Mouse (Mus musculus) heart, postnatal 10 days (tissue): ENCODE measurements around the gene Kmt5b. TPM values are rescaled to one million over a fixed set of nuclear protein-coding genes. Genes with fewer than 3 reads are reported as not detected.

Experiments used
- DNase-seq, 2 experiments: peaks; one replicate each; pipeline ENCODE4 v3.0.0; 2021
- intact Hi-C: fragments of 180-260 bp; cut with DNase I; formaldehyde crosslinking; loops from one replicate; pipeline ENCODE4 v1.15.1; 2025
- total RNA-seq, 2 experiments: library from RNA; stranded (reverse); gene quantifications; 2 replicates each; pipeline ENCODE4 v1.2.3; 2021

Gene Kmt5b
- total RNA-seq, 2 experiments from 2014 or later = 36.7 to 38.9 TPM

DNA sequence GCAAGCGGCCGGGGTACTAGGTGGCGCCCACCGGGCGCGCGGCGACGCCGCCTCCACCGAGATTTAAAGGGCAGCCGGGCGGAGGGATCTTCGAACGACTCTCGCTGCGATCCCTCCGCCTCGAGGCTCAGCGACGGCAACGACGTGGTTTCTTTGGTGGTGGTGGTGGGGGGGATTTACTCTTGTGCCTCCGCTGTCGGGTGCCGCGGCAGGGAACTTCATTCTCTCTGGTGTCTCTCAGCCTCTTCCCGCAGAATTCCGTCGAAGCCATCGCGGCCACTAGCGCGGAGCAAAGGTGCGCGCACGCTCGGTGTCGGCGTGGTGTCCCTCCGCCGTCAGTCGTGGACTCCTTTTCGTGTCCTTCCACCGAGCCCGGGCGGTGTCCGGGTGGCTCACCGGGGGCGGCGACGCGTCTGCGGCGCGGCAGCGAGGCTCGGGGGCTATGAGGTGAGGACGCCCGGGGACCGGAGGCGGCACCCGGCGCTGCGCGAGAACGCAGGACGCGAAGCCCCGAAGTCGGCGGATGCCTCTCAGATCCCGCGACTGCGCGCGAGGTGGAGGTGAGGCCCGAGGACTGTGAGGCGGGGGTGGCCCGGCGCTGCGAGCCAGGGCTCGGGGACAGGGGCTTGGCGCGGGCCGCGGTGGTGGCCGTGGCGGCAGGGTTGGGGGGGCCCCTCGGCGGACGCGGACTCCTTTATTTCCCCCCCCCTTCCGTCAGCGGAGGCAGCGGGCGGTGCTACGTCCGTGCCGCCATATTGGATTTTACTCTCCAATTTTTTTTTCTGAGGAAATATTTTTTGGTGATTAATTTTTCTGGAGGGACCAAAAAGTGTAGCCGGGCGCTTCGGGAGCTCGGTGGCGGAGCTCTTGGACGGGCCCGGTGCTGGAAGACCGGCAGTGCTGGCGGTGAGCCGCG is 818 bp downstream of the Kmt5b start:
- intact Hi-C loops = loop anchor here (2.0 kb wide), 1 partner anchor 41 kb away; no protein-coding TSS in a partner anchor

DNA sequence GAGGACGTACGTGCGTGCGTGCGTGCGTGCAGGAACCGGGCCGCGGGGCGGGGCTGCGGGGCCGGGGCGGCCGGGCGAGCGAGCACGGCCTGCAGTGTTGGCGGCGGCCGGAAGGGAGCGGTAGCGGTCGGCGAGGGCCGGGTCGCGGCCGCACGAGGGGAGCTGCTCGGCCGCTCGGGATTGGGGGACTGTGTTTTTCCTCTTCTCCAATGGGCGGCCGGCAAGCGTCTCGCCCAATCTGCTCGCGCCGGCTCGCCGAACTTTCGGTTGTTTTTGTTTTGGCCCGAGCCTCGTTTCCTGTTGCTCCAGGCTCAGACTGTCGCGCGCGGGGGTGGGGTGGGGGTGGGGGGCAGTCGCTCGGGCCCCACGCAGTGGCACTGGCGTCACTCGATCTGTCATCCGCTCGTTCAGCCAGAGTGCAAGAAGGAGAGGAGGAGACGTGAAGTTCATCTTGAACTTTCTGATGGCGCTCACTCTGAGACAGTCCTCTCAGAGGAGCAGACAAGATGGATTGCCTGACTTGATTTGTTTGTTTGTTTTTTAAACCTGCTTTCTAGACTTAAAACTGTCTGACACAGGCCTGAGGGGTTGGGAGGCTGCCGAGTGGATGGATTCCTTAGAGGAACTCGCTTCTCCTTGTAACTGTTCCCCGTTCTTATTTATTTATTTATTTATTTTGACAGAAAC is 1.6 kb downstream of the Kmt5b start:
- intact Hi-C loops = no loop called here
- peak; percentile 95 to 96 for DNase-seq

More for the DNA sequence above, 818 bp downstream of the Kmt5b start:
- DNase-seq = peak; percentile 93

DNA sequence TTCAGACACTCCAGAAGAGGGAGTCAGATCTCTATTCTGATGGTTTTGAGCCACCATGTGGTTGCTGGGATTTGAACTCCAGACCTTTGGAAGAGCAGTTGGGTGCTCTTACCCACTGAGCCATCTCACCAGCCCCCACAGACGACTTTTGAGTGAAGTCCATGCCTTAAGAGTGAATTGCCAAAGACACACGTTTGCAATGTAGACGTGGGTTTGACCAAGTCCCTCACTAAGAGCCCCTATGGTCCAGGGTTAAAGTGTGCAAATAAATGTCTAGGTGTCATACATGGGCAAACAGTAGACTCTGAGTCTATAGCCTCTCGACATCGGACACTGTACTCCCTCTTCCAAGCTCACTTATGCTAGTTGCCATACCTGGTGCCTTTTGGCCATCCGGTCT is 2.3 kb downstream of the Kmt5b start:
- intact Hi-C loops = no loop called here
- peak in 1 of 2 experiments; percentile 10 for DNase-seq

- intact Hi-C loops = no loop called here
- DNase-seq = peak in 1 of 2 experiments; percentile 24
Measured at GRCm38 (mm10) chr19:3774159-3774558, 6.9 kb downstream of the Kmt5b start.

DNA sequence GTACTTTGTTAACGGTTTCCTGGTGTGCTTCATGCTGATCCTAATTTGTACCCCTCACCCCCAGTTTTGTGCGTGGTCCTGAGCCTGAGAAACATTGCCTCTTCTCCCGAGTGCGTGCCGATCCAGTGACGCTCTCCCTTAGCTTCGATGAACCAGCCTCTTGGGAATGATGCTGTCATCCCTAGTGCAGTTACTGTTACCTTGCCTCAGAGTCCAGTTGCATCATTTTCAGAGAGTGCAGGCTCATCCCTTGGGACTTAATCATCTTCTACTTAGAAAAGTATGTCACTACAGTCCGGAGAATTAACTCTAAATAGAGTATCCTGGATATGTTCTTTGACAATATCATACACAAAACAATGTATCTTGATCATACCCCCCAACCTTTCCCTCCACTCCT is 11.5 kb downstream of the Kmt5b start:
- intact Hi-C loops = no loop called here
- no peak for DNase-seq

- intact Hi-C loops = no loop called here
- no peak for DNase-seq
Measured at GRCm38 (mm10) chr19:3790077-3790476, 22.9 kb downstream of the Kmt5b start.

DNA sequence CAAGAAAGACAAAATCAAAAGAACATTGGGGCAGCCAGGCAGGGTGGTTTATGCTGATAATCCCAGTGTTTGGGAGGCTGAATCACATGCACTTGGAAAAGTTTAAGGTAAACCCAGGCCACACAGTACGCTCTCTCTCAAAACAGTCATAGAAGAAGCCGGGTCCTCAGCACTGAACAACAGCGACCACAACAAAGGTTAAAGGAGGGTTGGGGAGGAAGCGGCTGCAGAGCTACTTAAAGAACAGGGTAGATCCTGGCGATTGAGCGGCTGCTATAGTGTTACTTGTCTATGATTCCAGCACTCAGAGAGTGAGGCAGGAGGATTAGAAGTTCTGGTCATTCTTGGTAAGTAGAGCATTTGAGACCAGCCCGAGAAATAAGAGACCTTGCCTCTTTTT is 38.3 kb downstream of the Kmt5b start:
- DNase-seq = no peak
- intact Hi-C loops = no loop called here

- no peak for DNase-seq
- intact Hi-C loops = no loop called here
Measured at GRCm38 (mm10) chr19:3810536-3811233, 43.5 kb downstream of the Kmt5b start.

DNA sequence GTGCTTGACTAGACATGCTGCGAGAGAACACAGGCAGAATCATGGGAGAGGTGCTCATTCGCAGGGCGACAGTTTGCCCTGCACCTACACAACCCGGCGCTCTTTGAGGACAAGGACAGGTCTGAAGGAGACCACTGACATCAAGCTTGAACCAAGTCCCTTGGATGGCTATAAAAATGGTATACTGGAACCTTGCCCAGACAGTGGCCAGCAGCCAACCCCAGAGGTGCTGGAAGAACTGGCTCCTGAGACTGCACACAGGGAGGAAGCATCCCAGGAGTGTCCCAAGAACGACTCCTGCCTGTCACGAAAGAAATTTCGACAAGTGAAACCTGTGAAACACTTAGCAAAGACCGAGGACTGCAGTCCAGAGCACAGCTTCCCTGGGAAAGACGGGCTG is 47.2 kb downstream of the Kmt5b start:
- DNase-seq = peak; percentile 64 to 73
- intact Hi-C loops = no loop called here

DNA sequence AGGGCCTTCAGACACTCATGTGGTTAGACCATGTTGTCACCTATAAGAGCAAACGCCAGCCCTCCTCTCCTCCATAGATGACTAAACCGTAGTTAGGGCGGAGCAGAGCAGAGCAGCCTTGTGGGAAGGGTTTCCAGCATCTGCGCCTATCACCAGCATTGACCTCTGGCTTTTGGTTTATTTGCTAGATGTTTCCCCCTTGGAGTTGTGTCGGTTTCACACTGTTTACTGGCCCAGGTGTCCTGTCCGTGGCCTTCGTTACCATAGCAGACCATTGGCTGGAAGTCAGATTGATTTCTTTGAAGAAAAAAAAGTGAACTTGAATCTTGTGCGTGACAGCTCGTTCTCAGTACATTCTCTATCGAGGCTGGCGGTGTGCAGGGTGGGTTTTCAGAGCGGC is 48.6 kb downstream of the Kmt5b start:
- intact Hi-C loops = no loop called here
- DNase-seq = no peak

DNA sequence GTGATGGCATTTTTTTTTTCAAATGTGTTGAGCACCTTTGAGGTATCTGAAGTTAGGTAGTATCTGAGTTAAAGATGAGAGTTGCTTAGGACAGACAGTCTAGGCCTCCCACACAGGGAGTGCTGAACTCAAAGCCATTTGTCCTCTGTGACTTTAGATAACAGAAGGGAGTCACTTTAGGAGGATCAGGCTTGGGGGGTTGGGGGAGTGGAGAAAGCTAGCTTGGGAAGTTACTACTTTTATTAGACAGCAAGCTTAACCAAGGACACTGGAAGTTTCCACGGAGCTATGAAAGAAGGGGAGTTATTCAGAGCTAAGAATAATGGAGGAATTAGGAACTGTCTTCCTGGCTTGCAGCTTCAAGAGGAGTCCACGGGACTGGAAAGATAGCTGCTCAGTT is 51.9 kb downstream of the Kmt5b start:
- DNase-seq = no peak
- intact Hi-C loops = no loop called here

DNA sequence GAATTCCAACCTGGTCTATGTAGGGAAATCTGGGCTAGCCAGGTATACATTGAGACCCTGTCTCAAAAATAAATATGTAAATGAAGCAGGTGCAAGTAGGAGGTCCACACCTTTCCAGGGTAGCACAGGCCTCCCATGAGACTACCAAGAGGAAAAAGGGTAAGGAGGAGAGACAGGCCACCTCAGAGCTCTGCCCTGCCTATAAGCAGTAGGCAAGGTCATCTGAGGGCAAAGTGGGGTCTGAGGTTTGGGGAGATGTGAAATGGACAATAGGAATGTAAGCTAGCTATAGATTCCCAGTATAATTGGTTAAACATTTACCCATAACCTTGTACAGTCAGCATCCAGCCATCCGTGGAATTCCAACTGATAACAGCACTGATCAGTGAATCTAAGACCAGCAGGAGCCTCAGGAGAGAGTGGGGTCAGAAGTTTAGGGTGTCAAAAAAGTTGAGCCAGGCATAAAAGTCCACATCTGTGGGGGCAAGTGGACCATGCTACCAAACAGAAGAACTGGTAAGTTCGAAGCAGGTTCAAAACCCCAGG is 52.8 kb downstream of the Kmt5b start:
- intact Hi-C loops = no loop called here

DNA sequence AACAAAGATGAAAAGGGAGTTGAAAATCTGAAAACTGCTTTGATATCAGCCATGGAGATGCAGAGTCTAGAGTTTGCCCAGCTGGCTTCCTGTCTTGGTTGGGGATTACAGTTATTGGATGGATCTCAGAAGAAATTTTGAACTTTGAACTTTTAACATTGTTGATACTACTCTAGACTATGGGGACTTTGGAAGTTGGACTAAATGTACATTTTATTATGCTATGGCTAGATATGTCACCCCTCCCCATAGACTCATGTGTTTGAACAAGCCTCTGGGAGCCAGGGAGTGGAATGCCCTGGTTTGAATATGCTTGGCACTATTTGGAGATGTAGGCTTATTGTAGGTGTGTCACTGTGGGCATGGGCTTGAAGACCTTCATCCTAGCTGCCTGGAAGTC is 57.8 kb downstream of the Kmt5b start:
- DNase-seq = no peak
- intact Hi-C loops = no loop called here

More for the DNA sequence above, 52.8 kb downstream of the Kmt5b start:
- DNase-seq = no peak

DNA sequence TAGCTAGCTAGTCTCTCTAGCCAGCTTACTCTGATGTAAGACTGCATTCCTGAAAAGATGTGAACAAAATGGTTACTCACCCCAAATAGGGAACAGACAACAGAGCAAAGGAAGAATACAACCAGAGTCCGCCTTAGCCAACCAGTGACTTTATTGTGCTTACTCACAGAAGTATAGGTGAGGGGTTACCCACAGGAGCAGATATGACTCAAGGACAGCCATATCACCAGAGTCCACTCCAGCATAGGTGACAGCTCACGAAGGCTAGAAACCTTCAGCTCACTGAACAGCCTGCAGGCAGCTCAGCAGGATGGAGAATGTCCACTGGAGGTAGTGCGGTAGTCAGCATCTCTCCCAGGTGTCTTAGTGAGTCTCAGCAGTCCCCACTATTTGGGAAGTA is 62.6 kb downstream of the Kmt5b start:
- DNase-seq = no peak
- intact Hi-C loops = no loop called here

DNA sequence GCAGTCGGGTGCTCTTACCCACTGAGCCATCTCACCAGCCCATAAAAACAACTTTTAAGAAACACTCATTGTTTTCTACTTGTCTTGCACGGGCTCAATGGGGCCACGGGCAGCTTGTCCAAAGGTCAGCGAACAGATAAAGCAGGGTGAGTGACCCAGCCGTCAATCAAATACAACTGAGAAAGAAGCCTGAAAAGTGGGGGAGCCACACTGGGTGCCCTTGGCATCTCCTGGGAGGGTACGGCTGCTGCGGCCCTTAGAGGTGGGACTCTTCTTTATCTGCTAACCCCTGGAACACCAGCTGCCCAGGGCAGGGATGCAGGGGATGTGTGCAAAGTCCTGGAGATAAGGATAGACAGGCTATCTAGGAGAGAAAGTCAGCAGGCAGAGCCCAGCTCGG is 64.5 kb downstream of the Kmt5b start:
- no peak for DNase-seq
- intact Hi-C loops = no loop called here

- intact Hi-C loops = no loop called here
- DNase-seq = peak; percentile 80 to 81
Measured at GRCm38 (mm10) chr19:3832851-3833353, 65.7 kb downstream of the Kmt5b start.

GRCm38 (mm10) chr19:3834301-3834700 is 67.1 kb downstream of the Kmt5b start:
- intact Hi-C loops = no loop called here
- DNase-seq = no peak

GRCm38 (mm10) chr19:3836791-3837190 is 69.6 kb downstream of the Kmt5b start:
- intact Hi-C loops = no loop called here
- no peak for DNase-seq

DNA sequence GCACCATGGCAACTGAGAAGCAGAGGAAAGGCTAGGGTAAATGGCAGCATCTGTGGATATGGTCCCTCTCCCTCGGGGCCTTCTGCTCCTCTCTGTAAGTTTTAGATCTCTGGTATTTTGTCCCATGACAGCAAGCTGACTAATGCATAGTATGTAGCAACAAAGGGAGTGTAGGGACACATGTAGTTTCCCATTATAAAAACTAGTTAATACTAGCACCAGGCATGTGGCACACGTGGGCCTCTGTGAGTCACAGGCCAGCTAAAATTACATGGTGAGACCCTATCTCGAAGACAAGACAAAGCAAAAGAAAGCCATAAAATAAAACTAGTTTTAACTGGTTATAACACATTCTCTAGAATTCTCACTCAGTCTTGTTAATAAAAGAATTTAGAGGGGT is 71.7 kb downstream of the Kmt5b start:
- DNase-seq = no peak

GRCm38 (mm10) chr19:3839686-3840085 is 72.5 kb downstream of the Kmt5b start:
- DNase-seq = no peak
- intact Hi-C loops = no loop called here

More for the DNA sequence above, 71.7 kb downstream of the Kmt5b start:
- intact Hi-C loops = no loop called here

GRCm38 (mm10) chr19:3840214-3840651 is 73.0 kb downstream of the Kmt5b start:
- intact Hi-C loops = no loop called here
- no peak for DNase-seq
